Mouse (Mus musculus): ENCODE data around the gene Entr1.

DNA sequence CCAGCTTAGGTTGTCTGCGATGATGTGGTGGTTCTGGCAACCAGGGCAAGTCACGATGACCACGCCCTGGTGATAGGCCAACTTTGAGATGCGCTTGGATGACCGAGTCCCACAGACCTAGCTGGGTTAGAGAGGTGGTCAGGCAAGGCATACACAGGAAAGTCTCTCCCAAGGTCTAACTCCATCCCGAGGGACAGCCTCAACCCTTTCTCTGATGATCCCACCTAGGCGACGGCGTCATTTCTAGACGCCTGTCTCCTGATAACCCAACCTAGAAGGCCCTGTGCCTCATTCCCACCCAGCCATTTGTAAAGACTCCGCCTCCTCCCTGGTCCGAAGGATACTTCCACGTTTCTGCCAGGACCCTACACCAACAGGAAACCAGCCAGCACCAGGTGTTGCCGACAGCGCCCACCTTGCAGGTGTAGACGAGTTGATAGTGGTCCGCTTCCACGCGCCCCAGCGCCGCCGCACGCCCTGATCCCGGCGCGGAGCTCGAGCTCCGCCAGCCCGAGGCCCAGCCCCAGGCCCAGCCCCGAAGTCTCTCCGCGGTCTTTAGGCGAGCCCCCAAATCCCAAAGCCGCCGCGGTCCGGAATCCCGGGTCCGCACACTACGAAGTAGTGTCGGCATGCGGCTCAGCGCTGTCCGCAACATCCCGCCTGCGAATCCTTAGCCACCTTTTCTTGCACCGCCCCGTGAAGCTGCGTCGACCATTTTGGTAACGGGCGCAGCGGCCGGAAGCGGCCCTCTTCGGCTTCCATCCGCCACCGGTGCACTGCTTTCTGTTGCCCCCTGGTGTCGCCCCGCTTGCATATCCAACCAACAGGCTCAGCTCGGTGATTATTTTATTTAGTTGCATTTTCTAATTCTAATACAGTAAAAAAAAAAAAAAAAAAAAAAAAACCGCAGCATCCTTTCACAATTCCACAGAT lies 37.5 kb downstream of the Entr1 start, which contains the start of gene Dnlz:
- TF ChIP-seq CTCF (IDR thresholded peaks at IDR 0.05; ENCODE audit: insufficient read depth, low read depth, low read length) (peak; percentile 50; the same call in 1 of the 2 replicates), POLR2A (IDR thresholded peaks at IDR 0.05; ENCODE audit: insufficient read depth, low read depth, low read length) (peak; percentile 32; the same call in 1 of the 2 replicates)

All from olfactory bulb, adult 2 months (tissue).